Comparison of ENCODE assay signal across 19 mouse cellular contexts in the genomic region with DNA sequence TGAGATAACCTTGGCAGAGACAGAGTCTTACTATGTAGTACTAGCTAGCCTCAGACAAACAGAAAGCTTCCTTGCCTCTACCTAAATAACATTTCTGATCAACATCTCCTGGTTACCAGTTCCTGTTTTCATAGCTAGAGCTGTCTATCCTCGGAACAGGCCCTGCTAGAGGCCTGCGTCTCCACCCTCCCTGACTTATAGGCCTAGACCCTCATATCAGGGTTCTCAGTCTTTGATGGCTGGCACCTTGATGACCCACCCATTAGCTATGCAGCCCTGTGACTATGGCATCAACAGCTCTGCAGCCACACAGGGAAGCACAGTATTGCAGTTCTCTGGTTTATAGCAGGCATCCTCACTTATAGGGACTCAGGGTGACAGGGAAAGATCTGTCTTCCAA.
DNase-seq lines count a peak whose midpoint lies in the region; ATAC-seq and TF ChIP-seq lines count a peak whose summit lies in the region.
"Had no signal": no experiment of that assay in that cellular context is flagged by ENCODE, and none has a peak within 500 bp of the region (broad histone marks: within the 10 kb centered on the region; RNA-seq: fewer than 3 reads in every experiment).

No protein-coding gene starts in this region.

- H3K9ac ChIP-seq in stomach, embryonic 15.5 days: no peak overlapping the region
- no peak overlapping the region for H3K9ac ChIP-seq in stomach, postnatal 0 days (ENCODE audit: low read length)
- no peak overlapping the region for H3K9ac ChIP-seq in liver, embryonic 11.5 days (ENCODE audit: low read depth, low read length)
- H3K9ac ChIP-seq in liver, embryonic 15.5 days: no peak overlapping the region
- H3K9ac ChIP-seq in hindbrain, embryonic 16.5 days (ENCODE audit: low read depth, low read length): no peak overlapping the region
- H3K9ac ChIP-seq: embryonic facial prominence, embryonic 12.5 days; forebrain, embryonic 12.5 days; heart, embryonic 12.5 days; hindbrain, embryonic 15.5 days had no signal

- no peak for TF ChIP-seq EP300 in stomach, postnatal 0 days (optimal IDR thresholded peaks at IDR 0.05)

- H3K27me3 ChIP-seq in stomach, embryonic 15.5 days (replicated peaks): no peaks in the 10 kb centered on the region
- H3K27me3 ChIP-seq in stomach, postnatal 0 days (ENCODE audit: control insufficient read depth, insufficient read depth, low read length): no peaks in the 10 kb centered on the region
- H3K27me3 ChIP-seq in liver, embryonic 11.5 days (replicated peaks; ENCODE audit: control insufficient read depth, insufficient read depth, low read length): no peaks in the 10 kb centered on the region
- no peaks in the 10 kb centered on the region for H3K27me3 ChIP-seq in liver, embryonic 15.5 days
- no peaks in the 10 kb centered on the region for H3K27me3 ChIP-seq in hindbrain, embryonic 16.5 days (replicated peaks; ENCODE audit: control insufficient read depth, insufficient read depth, low read length)
- H3K27me3 ChIP-seq: embryonic facial prominence, embryonic 12.5 days; forebrain, embryonic 12.5 days; heart, embryonic 12.5 days; hindbrain, embryonic 15.5 days had no signal

- H3K4me1 ChIP-seq in stomach, embryonic 15.5 days: no peaks in the 10 kb centered on the region
- H3K4me1 ChIP-seq in stomach, postnatal 0 days (replicated peaks; ENCODE audit: control insufficient read depth, insufficient read depth): no peaks in the 10 kb centered on the region
- no peaks in the 10 kb centered on the region for H3K4me1 ChIP-seq in liver, embryonic 11.5 days (replicated peaks; ENCODE audit: control insufficient read depth, insufficient read depth, low read length)
- peaks cover 27% of the 10 kb centered on the region for H3K4me1 ChIP-seq in liver, embryonic 15.5 days (replicated peaks)
- no peaks in the 10 kb centered on the region for H3K4me1 ChIP-seq in hindbrain, embryonic 16.5 days (ENCODE audit: control insufficient read depth, insufficient read depth, low read depth, low read length)
- H3K4me1 ChIP-seq: embryonic facial prominence, embryonic 12.5 days; forebrain, embryonic 12.5 days; heart, embryonic 12.5 days; hindbrain, embryonic 15.5 days had no signal

- H3K4me3 ChIP-seq in stomach, embryonic 15.5 days (replicated peaks): no peak overlapping the region
- H3K4me3 ChIP-seq in stomach, postnatal 0 days (ENCODE audit: low read depth, low read length): no peak overlapping the region
- no peak overlapping the region for H3K4me3 ChIP-seq in liver, embryonic 11.5 days (ENCODE audit: low read depth, low read length)
- no peak overlapping the region for H3K4me3 ChIP-seq in liver, embryonic 15.5 days (replicated peaks)
- H3K4me3 ChIP-seq in hindbrain, embryonic 16.5 days (ENCODE audit: low read length): no peak overlapping the region
- H3K4me3 ChIP-seq: embryonic facial prominence, embryonic 12.5 days; forebrain, embryonic 12.5 days; heart, embryonic 12.5 days; hindbrain, embryonic 15.5 days had no signal

- no peak for DNase-seq in stomach, postnatal 0 days (ENCODE audit: low spot score)
- no peak for DNase-seq in liver, embryonic 11.5 days (ENCODE audit: low spot score)
- no peak for DNase-seq in urinary bladder, postnatal 10 days (ENCODE audit: low spot score)
- no peak for DNase-seq in spleen, adult 12 weeks (ENCODE audit: low spot score)
- DNase-seq: adrenal gland, postnatal 14 days; cerebellum, adult 11 months; cerebellum, adult 8-10 months; cerebellum, postnatal 14 days; gastrocnemius, postnatal 14 days had no signal

- 79% methylated on average over 2 of the region's 2 CpGs for WGBS in stomach, embryonic 15.5 days
- WGBS in stomach, postnatal 0 days: 79% methylated on average over 2 of the region's 2 CpGs
- WGBS in liver, embryonic 11.5 days: 62% methylated on average over 2 of the region's 2 CpGs
- WGBS in liver, embryonic 15.5 days (ENCODE audit: insufficient replicate concordance): 38% methylated on average over 2 of the region's 2 CpGs
- 90% methylated on average over 2 of the region's 2 CpGs for whole genome bisulfite sequencing in hindbrain, embryonic 16.5 days

- H3K9me3 ChIP-seq in stomach, embryonic 15.5 days: no peaks in the 10 kb centered on the region
- H3K9me3 ChIP-seq in stomach, postnatal 0 days (ENCODE audit: control insufficient read depth, low read length): no peaks in the 10 kb centered on the region
- no peaks in the 10 kb centered on the region for H3K9me3 ChIP-seq in liver, embryonic 11.5 days (ENCODE audit: control insufficient read depth, low read length)
- H3K9me3 ChIP-seq in liver, embryonic 15.5 days (replicated peaks): no peaks in the 10 kb centered on the region
- H3K9me3 ChIP-seq in hindbrain, embryonic 16.5 days (ENCODE audit: control insufficient read depth, low read length): no peaks in the 10 kb centered on the region; the same call in 1 of the 2 replicates
- H3K9me3 ChIP-seq: embryonic facial prominence, embryonic 12.5 days; forebrain, embryonic 12.5 days; hindbrain, embryonic 15.5 days had no signal

- ATAC-seq in stomach, embryonic 15.5 days (ENCODE audit: insufficient read depth, low FRiP score, low read depth): peak; percentile 59; the same call in 1 of the 2 replicates
- ATAC-seq in stomach, postnatal 0 days (ENCODE audit: low FRiP score, low TSS enrichment): no peak
- ATAC-seq in liver, embryonic 11.5 days (replicated peaks; ENCODE audit: low FRiP score): peak; percentile 74
- ATAC-seq in liver, embryonic 15.5 days (ENCODE audit: insufficient read depth): peak; percentile 76
- ATAC-seq in hindbrain, embryonic 16.5 days: no peak
- ATAC-seq: activated CD4-positive, CD25-positive, alpha-beta regulatory T cell, adult 4 months; forebrain, embryonic 16.5 days; Patski had no signal

- H3K27ac ChIP-seq in stomach, embryonic 15.5 days: no peak overlapping the region
- H3K27ac ChIP-seq in stomach, postnatal 0 days (replicated peaks): no peak overlapping the region
- no peak overlapping the region for H3K27ac ChIP-seq in liver, embryonic 11.5 days (ENCODE audit: low read depth, low read length)
- peak overlapping the region; percentile 95 for H3K27ac ChIP-seq in liver, embryonic 15.5 days (replicated peaks)
- H3K27ac ChIP-seq in hindbrain, embryonic 16.5 days (ENCODE audit: low read depth, low read length): no peak overlapping the region
- H3K27ac ChIP-seq: embryonic facial prominence, embryonic 12.5 days; forebrain, embryonic 12.5 days; hindbrain, embryonic 15.5 days had no signal

- no peaks in the 10 kb centered on the region for H3K36me3 ChIP-seq in stomach, embryonic 15.5 days
- no peaks in the 10 kb centered on the region for H3K36me3 ChIP-seq in stomach, postnatal 0 days (ENCODE audit: control insufficient read depth, insufficient read depth, low read length)
- no peaks in the 10 kb centered on the region for H3K36me3 ChIP-seq in liver, embryonic 11.5 days (ENCODE audit: control insufficient read depth, insufficient read depth, low read length)
- no peaks in the 10 kb centered on the region for H3K36me3 ChIP-seq in liver, embryonic 15.5 days (replicated peaks)
- H3K36me3 ChIP-seq in hindbrain, embryonic 16.5 days (ENCODE audit: control insufficient read depth, insufficient read depth, low read length): peaks cover 7% of the 10 kb centered on the region
- H3K36me3 ChIP-seq: forebrain, embryonic 12.5 days; heart, embryonic 12.5 days had no signal

- no peak overlapping the region for H3K4me2 ChIP-seq in stomach, embryonic 15.5 days
- H3K4me2 ChIP-seq in stomach, postnatal 0 days (replicated peaks; ENCODE audit: low read depth): no peak overlapping the region
- no peak overlapping the region for H3K4me2 ChIP-seq in liver, embryonic 11.5 days
- peak overlapping the region; percentile 19; the same call in 1 of the 2 replicates for H3K4me2 ChIP-seq in liver, embryonic 15.5 days
- no peak overlapping the region for H3K4me2 ChIP-seq in hindbrain, embryonic 16.5 days (ENCODE audit: low read length)
- H3K4me2 ChIP-seq: embryonic facial prominence, embryonic 12.5 days; forebrain, embryonic 12.5 days; heart, embryonic 12.5 days; hindbrain, embryonic 15.5 days had no signal

- TF ChIP-seq CTCF in stomach, postnatal 0 days (IDR thresholded peaks at IDR 0.05; ENCODE audit: low read depth): no peak

Comparison
In these comparisons a context has a peak if more than half of its experiments do, and no peak if none do; other contexts are left out.
1. ATAC-seq: peak in stomach, embryonic 15.5 days (single experiment), liver, embryonic 11.5 days (single experiment) and liver, embryonic 15.5 days (single experiment); none in stomach, postnatal 0 days (single experiment) and hindbrain, embryonic 16.5 days (single experiment).